Mouse (Mus musculus) heart, adult 8-10 months (tissue): Measurements from ENCODE around the gene Prss43. TPM values are rescaled to one million over a fixed set of nuclear protein-coding genes. Genes with fewer than 3 reads are reported as not detected.

Experiments used
- total RNA-seq, 4 experiments: library from RNA; stranded (reverse); gene quantifications; 2 replicates each; pipeline ENCODE4 v1.2.4; 2022

The Prss43 gene
- total RNA-seq, 4 experiments from 2014 or later, result not detected

Other genes with a start within 250 kb of the Prss43 start
- 1 to 10 TPM in 2 of 4 experiments, under 1 TPM in 2; 0.79 to 1.4 (median 0.97) TPM for gene Nradd, start 202.2 kb upstream of the Prss43 start, total RNA-seq
- gene Nbeal2, start 172.5 kb upstream of the Prss43 start, total RNA-seq, result 10 to 100 TPM in 1 of 4 experiments, 1 to 10 TPM in 3; 5.8 to 10.8 (median 8.5) TPM
- gene Ccdc12, start 170.2 kb upstream of the Prss43 start, total RNA-seq, result 10 to 100 TPM; 56.2 to 69.2 (median 65.3) TPM
- over 10,000 TPM; 10,766 to 11,632 (median 11,251) TPM for gene Myl3, start 84.8 kb upstream of the Prss43 start, total RNA-seq
- gene Pth1r, start 79.5 kb upstream of the Prss43 start, total RNA-seq, result 1 to 10 TPM; 4.4 to 7.0 (median 5.1) TPM
- gene Prss42, start 28.5 kb upstream of the Prss43 start, total RNA-seq, result not detected
- gene Prss44, start 12.7 kb upstream of the Prss43 start, total RNA-seq, result not detected
- gene Prss45, start 7.9 kb downstream of the Prss43 start, total RNA-seq, result under 1 TPM in 1 of 4 experiments, not detected in 3; 0.44 TPM
- not detected for gene Prss46, start 17.8 kb downstream of the Prss43 start, total RNA-seq
- not detected for gene Prss50, start 31.3 kb downstream of the Prss43 start, total RNA-seq
- gene Als2cl, start 53.2 kb downstream of the Prss43 start, total RNA-seq, result 10 to 100 TPM; 11.5 to 19.1 (median 14.7) TPM
- gene Tmie, start 53.4 kb downstream of the Prss43 start, total RNA-seq, result 1 to 10 TPM; 1.1 to 2.0 (median 1.6) TPM
- gene Fam240a, start 90.2 kb downstream of the Prss43 start, total RNA-seq, result not detected
- gene Tdgf1, start 119.5 kb downstream of the Prss43 start, total RNA-seq, result not detected
- gene Lrrc2, start 124.9 kb downstream of the Prss43 start, total RNA-seq, result 100 to 1,000 TPM; 286 to 346 (median 321) TPM
- 1 to 10 TPM; 2.6 to 4.8 (median 3.7) TPM for gene Rtp3, start 163.9 kb downstream of the Prss43 start, total RNA-seq
- 1 to 10 TPM in 1 of 4 experiments, not detected in 3; 6.7 TPM for gene Ltf, start 192.6 kb downstream of the Prss43 start, total RNA-seq
- 10 to 100 TPM in 3 of 4 experiments, 1 to 10 TPM in 1; 8.5 to 13.7 (median 10.8) TPM for gene Ccrl2, start 230.8 kb downstream of the Prss43 start, total RNA-seq